Mouse (Mus musculus): ENCODE measurements at regions not wholly inside any gene's neighbourhood (a gene's known extent, or its start where the extent isn't known, plus 50 kb on each side); places are given as distances from the start of the nearest gene placed in this dataset.

GRCm38 (mm10) chr6:133170548-133170947 is 65.8 kb downstream of the Smim10l1 start:
- in situ Hi-C loops (cut with MboI, MseI) = no loop called here

- in situ Hi-C loops (cut with MboI, MseI) = no loop called here
These were observed 66.6 kb downstream of the Smim10l1 start for GRCm38 (mm10) chr6:133171286-133171685.

GRCm38 (mm10) chr6:133206173-133206572 is 85.8 kb upstream of the 5530400C23Rik start:
- in situ Hi-C loops (cut with MboI, MseI) = loop anchor here (10.0 to 25.0 kb wide), 2 partner anchors 544 to 1741 kb away; partner anchors contain the start of genes A630073D07Rik and Tas2r120
